Mouse (Mus musculus) megakaryocyte, embryonic 14.5 days (primary cell): ENCODE data around the gene Taf11.

Source experiments
- FLI1 ChIP-seq: IDR thresholded peaks from 2 replicates; pipeline ENCODE4 v1.6.1; 2012; ENCODE audit warnings: low read length, inconsistent platforms, mixed read lengths
- GATA1 ChIP-seq: IDR thresholded peaks from 3 replicates; pipeline ENCODE4 v1.6.1; 2012; ENCODE audit warnings: mixed read lengths, low read length, inconsistent platforms, borderline replicate concordance

GRCm38 (mm10) chr17:27856265-27856797, 53.3 kb downstream of the Taf11 start, which contains the start of gene Uhrf1bp1:
- TF ChIP-seq GATA1 = no peak
- TF ChIP-seq FLI1 = no peak
